Mouse (Mus musculus) heart, adult 2 months (tissue): ENCODE measurements around the gene Rpl10a.

Experiments used
- CTCF ChIP-seq: fragments of 200-600 bp; IDR thresholded peaks from 2 replicates; pipeline ENCODE4 v1.8.1; 2022; ENCODE audit warnings: antibody characterized with exemption, mild to moderate bottlenecking, moderate library complexity
- POLR2A ChIP-seq: fragments of 200-500 bp; IDR thresholded peaks from 2 replicates; pipeline ENCODE4 v1.6.1; 2011; ENCODE audit warnings: mild to moderate bottlenecking, low read depth, low read length, control low read depth; ENCODE audit not compliant: insufficient read depth

DNA sequence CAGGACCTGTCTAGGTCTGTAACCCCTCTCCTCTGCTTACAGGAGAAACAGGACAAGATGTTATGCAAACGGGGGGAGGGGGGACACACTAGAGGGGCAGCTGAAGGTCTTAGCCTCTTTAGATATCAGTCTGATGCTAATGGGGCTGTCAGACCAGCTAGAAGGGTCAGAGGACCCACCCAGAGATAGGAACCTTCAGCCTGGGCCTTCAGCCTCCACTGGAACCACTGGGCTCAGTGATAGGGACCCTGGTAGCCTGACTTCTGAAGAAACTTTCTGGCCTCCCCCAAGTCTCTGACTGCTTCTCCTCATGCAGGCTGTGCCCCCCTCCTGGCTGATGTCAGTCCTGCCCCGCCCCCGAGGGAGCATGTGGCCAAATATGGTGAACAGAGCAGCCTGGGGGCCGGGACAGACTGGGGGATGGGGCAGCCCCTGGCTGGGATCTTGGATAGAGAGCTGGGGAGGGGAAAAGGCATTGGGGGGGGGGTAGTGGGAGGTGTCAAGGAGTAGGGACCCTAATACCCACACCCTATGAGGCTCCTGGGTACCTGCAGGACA lies 15.9 kb downstream of the Rpl10a start:
- no peak for TF ChIP-seq CTCF
- TF ChIP-seq POLR2A, result no peak
